Mouse (Mus musculus) cerebellum, postnatal 14 days (tissue): ENCODE data around the gene Gatad2a.
"Not testable (repeated sequence)": the region's sequence is repeated elsewhere in the genome, so short reads cannot be mapped to it uniquely, and the experiment has no call there.

Experiments used
- DNase-seq, 2 experiments: peaks; one replicate each; pipeline ENCODE4 v3.0.0; 2021; ENCODE audit warnings: mixed read lengths in 2 of 2

Gatad2a gene

DNA sequence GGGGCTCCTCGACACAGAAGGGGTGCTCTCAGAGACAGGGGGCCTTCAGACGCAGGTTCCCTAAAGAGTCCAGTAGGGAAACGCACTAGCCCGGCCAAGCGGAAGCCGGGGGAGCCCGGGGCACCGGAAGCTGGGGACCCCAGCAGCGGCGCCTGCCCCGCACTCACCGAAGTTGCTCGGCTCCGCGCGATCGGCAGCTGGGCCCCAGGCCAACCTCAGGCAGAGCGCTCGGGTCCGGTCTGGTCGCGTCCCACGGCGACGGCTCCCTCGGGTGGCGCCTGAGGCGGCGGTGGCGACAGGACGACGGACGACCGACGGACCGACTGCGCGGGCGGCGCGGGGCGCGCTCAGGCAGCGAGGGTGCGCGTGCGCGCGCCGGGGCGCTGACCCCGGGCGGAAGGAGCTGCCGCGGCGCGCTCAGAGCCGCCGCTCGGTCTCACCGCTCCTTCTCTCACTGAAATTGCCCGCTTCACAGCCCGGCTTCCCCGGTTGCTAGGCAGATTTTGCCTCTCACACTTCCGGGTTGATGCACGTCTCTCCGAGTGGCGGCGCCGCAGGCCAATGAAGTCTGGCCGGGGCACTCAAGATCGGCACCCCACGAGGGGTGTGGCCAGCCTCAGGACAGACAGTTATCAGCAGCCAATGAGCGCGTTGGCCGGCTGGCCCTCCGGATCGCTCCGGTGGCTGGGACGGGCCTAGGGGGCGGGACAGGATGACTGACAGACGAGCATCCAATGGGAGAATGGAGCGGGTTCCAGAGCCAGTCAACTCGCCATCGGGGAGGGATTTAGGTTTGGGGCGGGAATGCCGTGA, at the start of gene Gatad2a:
TSS of gene Gatad2a (minus strand) at position 609 of the 813 bp plus-strand sequence.
- peak; percentile 100 for DNase-seq

GRCm38 (mm10) chr8:70043996-70044395, 47.8 kb upstream of the Gatad2a start:
- peak; percentile 15 to 17 for DNase-seq

GRCm38 (mm10) chr8:70042583-70043455, 46.6 kb upstream of the Gatad2a start, which contains the start of the genes Mau2 and Sugp1:
Gene Mau2 (minus strand): TSS chr8:70042734.
Gene Sugp1 (plus strand): TSS chr8:70042813.
- peak; percentile 98 for DNase-seq

GRCm38 (mm10) chr8:70041885-70042546, 45.8 kb upstream of the Gatad2a start:
- DNase-seq, result peak in 1 of 2 experiments; percentile 59

DNA sequence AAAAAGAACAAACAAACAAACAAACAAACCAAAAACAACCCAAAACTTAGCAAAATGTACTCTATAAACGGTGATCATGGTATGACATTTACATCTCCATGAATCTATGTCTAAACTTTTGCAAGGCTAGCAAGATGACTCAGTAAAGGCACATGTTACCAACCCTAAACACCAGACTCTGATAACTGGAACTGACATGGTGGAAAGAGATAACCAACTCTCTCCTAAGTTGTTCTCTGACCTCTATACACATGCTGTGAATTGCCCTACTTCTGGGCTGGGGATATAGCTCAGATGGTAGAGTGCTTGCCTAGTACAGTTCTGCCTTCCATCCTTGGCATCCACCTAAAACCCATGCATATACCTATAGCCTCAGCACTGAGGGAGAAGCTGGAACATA, 41.8 kb upstream of the Gatad2a start:
- DNase-seq, result no peak

GRCm38 (mm10) chr8:70030255-70030654, 34.1 kb upstream of the Gatad2a start:
- DNase-seq, result no peak

DNA sequence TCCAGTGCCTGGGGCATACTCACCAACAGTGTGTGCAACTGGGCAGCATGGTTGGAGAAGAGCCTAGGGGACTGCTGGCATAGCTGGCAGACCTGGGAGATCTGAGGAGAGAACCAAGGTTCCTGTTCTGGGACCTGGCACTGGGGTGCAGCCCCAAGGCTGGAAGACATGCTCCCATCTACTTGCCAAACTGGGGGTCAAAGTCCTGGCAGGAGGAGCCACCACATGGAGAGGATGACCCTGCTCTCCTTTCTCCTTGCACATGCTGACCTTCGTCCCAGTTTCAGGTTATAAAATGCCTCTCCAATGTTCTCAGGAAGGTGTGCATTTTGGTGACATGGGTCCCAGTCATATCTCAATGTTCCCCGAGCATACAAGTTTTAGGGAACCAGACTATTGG, 30.0 kb upstream of the Gatad2a start:
- DNase-seq, result no peak

- DNase-seq, result no peak
Measured at GRCm38 (mm10) chr8:70023596-70023995, 27.4 kb upstream of the Gatad2a start.

GRCm38 (mm10) chr8:70015017-70015416, 18.8 kb upstream of the Gatad2a start:
- no peak for DNase-seq

DNA sequence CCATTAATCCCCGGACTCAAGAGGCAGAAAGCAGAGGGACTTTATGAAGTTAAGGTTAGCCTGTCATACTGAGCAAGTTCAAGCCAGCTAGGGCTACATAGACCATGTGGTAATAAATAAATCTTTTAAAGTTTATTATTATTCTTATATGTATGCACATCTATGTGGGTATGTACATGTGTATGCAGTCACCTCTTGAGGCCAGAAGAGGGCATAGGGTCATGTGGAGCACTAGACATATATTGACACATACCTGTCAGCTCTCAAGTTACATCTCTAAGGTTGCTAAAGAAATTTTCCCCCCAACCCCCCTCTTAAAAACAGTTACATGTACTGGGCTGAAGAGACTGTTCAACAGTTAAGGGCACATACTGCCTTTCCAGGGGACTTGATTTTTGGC, 16.6 kb upstream of the Gatad2a start:
- no peak for DNase-seq

GRCm38 (mm10) chr8:70012350-70012749, 16.2 kb upstream of the Gatad2a start:
- peak in 1 of 2 experiments; percentile 32 for DNase-seq

- peak; percentile 77 to 86 for DNase-seq
Measured at GRCm38 (mm10) chr8:70010796-70011195, 14.6 kb upstream of the Gatad2a start.

GRCm38 (mm10) chr8:70005178-70005577, 9.0 kb upstream of the Gatad2a start:
- no peak for DNase-seq

DNA sequence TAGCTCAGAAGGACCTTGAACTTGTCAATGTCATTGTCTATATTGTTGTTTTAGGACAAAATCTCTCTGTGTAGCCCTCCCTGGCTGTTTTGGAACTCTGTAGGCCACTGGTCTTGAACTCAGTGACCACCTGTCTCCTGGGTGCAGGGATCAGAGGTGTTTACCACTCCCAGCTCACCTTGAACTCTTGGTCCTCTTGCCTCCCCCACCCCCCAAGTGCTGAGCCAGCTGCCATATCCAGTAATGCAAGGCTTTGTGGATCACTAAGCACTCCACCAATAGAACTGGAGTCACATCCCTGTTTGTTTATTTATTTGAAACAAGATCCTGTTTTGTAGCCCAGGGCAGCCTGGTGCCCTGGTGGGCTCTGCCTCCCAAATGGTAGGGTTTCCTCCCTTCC, 8.2 kb upstream of the Gatad2a start:
- DNase-seq, result no peak

GRCm38 (mm10) chr8:70003204-70003657, 7.0 kb upstream of the Gatad2a start:
- no peak for DNase-seq

- DNase-seq, result not testable (repeated sequence)
Measured at GRCm38 (mm10) chr8:70001892-70002191, 5.7 kb upstream of the Gatad2a start.

DNA sequence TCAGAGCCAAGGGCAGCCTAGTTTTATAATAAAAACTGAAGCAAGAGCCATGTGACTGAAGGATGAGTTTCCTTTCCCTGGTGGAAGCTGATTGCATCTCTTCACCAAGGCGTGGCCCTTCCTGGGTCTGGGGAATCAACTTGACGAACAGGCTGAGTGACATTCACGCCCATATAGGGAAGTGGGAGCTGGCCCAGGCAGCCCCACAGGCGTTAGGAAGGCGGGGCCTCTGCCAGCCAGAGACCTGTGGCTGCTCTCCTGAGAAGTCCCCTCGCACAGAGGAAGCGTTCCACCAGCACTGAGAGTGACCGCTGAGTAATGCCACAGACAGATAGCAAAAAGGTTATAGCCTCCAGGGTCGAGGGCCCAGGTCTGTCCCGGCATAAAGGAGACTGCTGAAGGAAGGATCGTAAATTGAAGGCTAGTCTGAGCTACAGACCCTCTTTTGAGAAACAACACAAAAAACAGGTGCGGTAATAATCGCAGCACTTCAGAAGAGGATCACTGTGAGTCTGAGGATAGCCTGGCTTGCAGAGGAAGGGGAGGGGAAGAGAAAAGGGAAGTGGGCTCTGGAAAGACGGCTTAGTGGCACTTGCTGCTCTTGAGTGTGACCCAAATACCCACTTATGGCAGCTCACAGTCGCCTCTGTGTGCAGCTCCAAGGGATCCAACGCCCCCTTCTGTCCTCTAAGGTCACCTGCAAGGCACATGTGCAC, 5.2 kb upstream of the Gatad2a start:
- DNase-seq, result peak; percentile 41 to 51

GRCm38 (mm10) chr8:70000226-70000625, 4.0 kb upstream of the Gatad2a start:
- no peak for DNase-seq

DNA sequence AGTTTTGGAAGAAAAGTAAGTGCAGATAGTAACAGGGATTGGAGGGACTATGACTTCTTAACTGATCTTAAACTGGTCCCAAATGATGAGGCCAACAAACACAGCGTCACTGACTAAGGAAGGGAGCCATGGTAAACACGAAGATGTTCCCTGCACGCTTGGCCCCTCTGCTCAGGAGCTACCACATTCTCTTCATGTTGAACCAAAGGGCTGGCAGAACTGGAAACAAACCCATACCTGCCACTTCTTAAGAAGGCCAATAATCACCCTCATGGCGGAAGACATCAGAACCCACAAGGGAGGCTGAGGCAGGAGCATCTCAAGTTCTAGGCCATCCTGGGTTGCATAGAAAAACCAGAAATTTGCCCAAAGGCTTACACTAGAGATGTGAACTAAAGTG, 3.1 kb upstream of the Gatad2a start:
- no peak for DNase-seq

DNA sequence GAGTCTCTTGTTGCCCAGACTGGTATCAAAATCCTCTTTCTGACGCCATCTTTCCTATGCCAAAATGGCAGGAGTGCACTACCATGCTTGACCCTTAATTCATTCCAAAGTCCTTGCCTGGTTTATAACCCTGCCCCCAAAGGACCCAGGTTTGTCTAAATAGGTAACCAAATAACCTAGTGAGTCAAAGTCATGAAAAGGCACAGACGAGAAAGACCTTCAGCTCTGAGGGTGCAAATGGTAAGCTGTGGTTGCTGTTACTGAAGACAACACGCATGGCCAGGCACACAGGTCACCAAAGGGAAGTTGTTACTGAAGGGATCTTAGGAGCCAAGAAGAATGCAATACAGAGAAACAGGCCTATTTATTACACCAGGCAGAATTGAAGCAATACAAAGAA, 2.5 kb upstream of the Gatad2a start:
- DNase-seq, result no peak

- no peak for DNase-seq
Measured at GRCm38 (mm10) chr8:69996589-69997285, 553 bp upstream of the Gatad2a start.

GRCm38 (mm10) chr8:69995422-69995775, 785 bp downstream of the Gatad2a start:
- no peak for DNase-seq
